Mouse (Mus musculus) midbrain, embryonic 14.5 days (tissue): Measurements from ENCODE around the gene Agbl4. TPM values are rescaled to one million over a fixed set of nuclear protein-coding genes. Genes with fewer than 3 reads are reported as not detected.

Experiments
- ATAC-seq: fragments of 200-750 bp; cut with Nextera tagmentation; 2 replicates; pipeline ENCODE4 v1.8.0; 2017; ENCODE audit warnings: moderate number of reproducible peaks, moderate library complexity; ENCODE audit not compliant: low FRiP score, low TSS enrichment
- DNase-seq: peaks from one replicate; pipeline ENCODE4 v3.0.0-alpha.2; 2015
- H3K27ac ChIP-seq: fragments of 300-500 bp; sonication (generic); replicated peaks from 2 replicates; pipeline ENCODE4 v1.5.1; 2014; ENCODE audit warnings: mild to moderate bottlenecking, low read depth, low read length, moderate library complexity
- H3K27me3 ChIP-seq: fragments of 300-500 bp; sonication (generic); 2 replicates; pipeline ENCODE4 v1.6.1; 2014; ENCODE audit warnings: low read length, control low read depth, mixed read lengths; ENCODE audit not compliant: control insufficient read depth, insufficient read depth
- H3K36me3 ChIP-seq: fragments of 300-500 bp; sonication (generic); 2 replicates; pipeline ENCODE4 v1.6.1; 2014; ENCODE audit warnings: low read length, control low read depth; ENCODE audit not compliant: control insufficient read depth, insufficient read depth
- H3K4me1 ChIP-seq: fragments of 300-500 bp; sonication (generic); 2 replicates; pipeline ENCODE4 v1.6.1; 2014; ENCODE audit warnings: mild to moderate bottlenecking, antibody characterized with exemption, low read length, control low read depth; ENCODE audit not compliant: control insufficient read depth, insufficient read depth
- H3K4me2 ChIP-seq: fragments of 300-500 bp; sonication (generic); 2 replicates; pipeline ENCODE4 v1.6.1; 2014; ENCODE audit warnings: mild to moderate bottlenecking, low read length, moderate library complexity
- H3K4me3 ChIP-seq: fragments of 300-500 bp; sonication (generic); replicated peaks from 2 replicates; pipeline ENCODE4 v1.5.1; 2014; ENCODE audit warnings: low read depth, low read length
- H3K9ac ChIP-seq: fragments of 300-500 bp; sonication (generic); replicated peaks from 2 replicates; pipeline ENCODE4 v1.6.1; 2014; ENCODE audit warnings: mild to moderate bottlenecking, low read length, moderate library complexity
- H3K9me3 ChIP-seq: fragments of 300-500 bp; sonication (generic); 2 replicates; pipeline ENCODE4 v1.6.1; 2016; ENCODE audit warnings: low read length, control low read depth, mixed read lengths; ENCODE audit not compliant: control insufficient read depth
- WGBS: fragments of 180-500 bp; shearing (Covaris S2); extraction: QIAGEN DNeasy Blood & Tissue Kit; methylation state at CpG from one replicate; pipeline ENCODE4 v1.1.7; 2014; 5-methylcytosine and 5-hydroxymethylcytosine counted together
- polyA plus RNA-seq: library from polyadenylated mRNA; unstranded; fragments of >200 nt; fragmentation: Nextera tagmentation; extraction: Ambion mirVana; gene quantifications from 2 replicates; pipeline ENCODE4 v1.2.1, GENCODE M21; 2014

The Agbl4 gene
- polyA plus RNA-seq, 1 experiment from 2014 or later: 2.2 TPM

GRCm38 (mm10) chr4:111483499-111483898 lies 1086.0 kb downstream of the Agbl4 start:
- H3K4me3 ChIP-seq: no peak overlapping the region
- 88% methylated on average over 5 of the region's 5 CpGs for WGBS
- no peaks in the 10 kb centered on the region for H3K36me3 ChIP-seq
- peaks cover 2% of the 10 kb centered on the region; the same call in 1 of the 2 replicates for H3K4me1 ChIP-seq
- H3K4me2 ChIP-seq: no peak overlapping the region
- no peaks in the 10 kb centered on the region for H3K9me3 ChIP-seq
- no peak for ATAC-seq
- no peak overlapping the region for H3K9ac ChIP-seq
- H3K27ac ChIP-seq: no peak overlapping the region
- H3K27me3 ChIP-seq: no peaks in the 10 kb centered on the region
- DNase-seq: no peak

- Histone ChIP-seq H3K27me3 (no peaks in the 10 kb centered on the region), H3K27ac (no peak overlapping the region), H3K9ac (no peak overlapping the region), H3K4me1 (no peaks in the 10 kb centered on the region), H3K4me2 (no peak overlapping the region), H3K36me3 (no peaks in the 10 kb centered on the region), H3K9me3 (no peaks in the 10 kb centered on the region), H3K4me3 (no peak overlapping the region)
- DNase-seq: no peak
- 74% methylated on average over 5 of the region's 5 CpGs for WGBS
- no peak for ATAC-seq
These were observed 1087.7 kb downstream of the Agbl4 start for GRCm38 (mm10) chr4:111485189-111485588.

- Histone ChIP-seq H3K27me3 (no peaks in the 10 kb centered on the region), H3K27ac (no peak overlapping the region), H3K4me1 (no peaks in the 10 kb centered on the region), H3K4me3 (no peak overlapping the region), H3K9me3 (no peaks in the 10 kb centered on the region), H3K36me3 (no peaks in the 10 kb centered on the region), H3K9ac (no peak overlapping the region), H3K4me2 (no peak overlapping the region)
- ATAC-seq: no peak
- DNase-seq: no peak
- 69% methylated on average over 5 of the region's 5 CpGs for WGBS
These were observed 1088.7 kb downstream of the Agbl4 start for GRCm38 (mm10) chr4:111486187-111486586.

- 95% methylated on average over 4 of the region's 4 CpGs for WGBS
- DNase-seq (no peak), ATAC-seq (no peak)
- no peak overlapping the region for H3K4me3 ChIP-seq
- no peak overlapping the region for H3K9ac ChIP-seq
- no peaks in the 10 kb centered on the region for H3K36me3 ChIP-seq
- H3K9me3 ChIP-seq: no peaks in the 10 kb centered on the region
- no peaks in the 10 kb centered on the region for H3K27me3 ChIP-seq
- H3K4me1 ChIP-seq: no peaks in the 10 kb centered on the region
- no peak overlapping the region for H3K27ac ChIP-seq
- no peak overlapping the region for H3K4me2 ChIP-seq
These were observed 1089.9 kb downstream of the Agbl4 start for GRCm38 (mm10) chr4:111487233-111487843.

GRCm38 (mm10) chr4:111493750-111494404 lies 1096.4 kb downstream of the Agbl4 start:
- 61% methylated on average over 5 of the region's 5 CpGs for WGBS
- H3K27ac ChIP-seq: no peak overlapping the region

GRCm38 (mm10) chr4:111495949-111496348 lies 1098.5 kb downstream of the Agbl4 start:
- H3K36me3 ChIP-seq: no peaks in the 10 kb centered on the region
- no peaks in the 10 kb centered on the region for H3K4me1 ChIP-seq
- 21% methylated on average over 2 of the region's 2 CpGs for WGBS
- DNase-seq (peak; percentile 80), ATAC-seq (0 out of 2 replicates have a peak, but pooled peaks have one; percentile 12)
- no peak overlapping the region for H3K9ac ChIP-seq
- H3K4me3 ChIP-seq: no peak overlapping the region
- H3K4me2 ChIP-seq: no peak overlapping the region
- no peaks in the 10 kb centered on the region for H3K27me3 ChIP-seq
- no peaks in the 10 kb centered on the region for H3K9me3 ChIP-seq
- no peak overlapping the region for H3K27ac ChIP-seq

More at GRCm38 (mm10) chr4:111493750-111494404, 1096.4 kb downstream of the Agbl4 start:
- Histone ChIP-seq H3K4me3 (no peak overlapping the region), H3K9ac (no peak overlapping the region), H3K4me1 (no peaks in the 10 kb centered on the region), H3K4me2 (no peak overlapping the region), H3K27me3 (no peaks in the 10 kb centered on the region), H3K36me3 (no peaks in the 10 kb centered on the region), H3K9me3 (no peaks in the 10 kb centered on the region)
- no peak for ATAC-seq
- no peak for DNase-seq

GRCm38 (mm10) chr4:111498751-111499150 lies 1101.3 kb downstream of the Agbl4 start:
- H3K36me3 ChIP-seq: no peaks in the 10 kb centered on the region
- no peak for DNase-seq
- no peak for ATAC-seq
- no peaks in the 10 kb centered on the region for H3K4me1 ChIP-seq
- H3K4me2 ChIP-seq: no peak overlapping the region
- no peak overlapping the region for H3K9ac ChIP-seq
- H3K9me3 ChIP-seq: no peaks in the 10 kb centered on the region
- H3K27me3 ChIP-seq: no peaks in the 10 kb centered on the region
- H3K4me3 ChIP-seq: no peak overlapping the region
- H3K27ac ChIP-seq: no peak overlapping the region
- WGBS: 63% methylated on average over 3 of the region's 3 CpGs

GRCm38 (mm10) chr4:111501441-111501840 lies 1104.0 kb downstream of the Agbl4 start:
- ATAC-seq (no peak), DNase-seq (no peak)
- WGBS: 88% methylated on average over 1 of the region's 1 CpGs
- no peak overlapping the region for H3K4me2 ChIP-seq
- no peaks in the 10 kb centered on the region for H3K4me1 ChIP-seq
- H3K9ac ChIP-seq: no peak overlapping the region
- no peaks in the 10 kb centered on the region for H3K36me3 ChIP-seq
- H3K27me3 ChIP-seq: no peaks in the 10 kb centered on the region
- H3K9me3 ChIP-seq: no peaks in the 10 kb centered on the region
- no peak overlapping the region for H3K27ac ChIP-seq
- H3K4me3 ChIP-seq: no peak overlapping the region
